Mouse (Mus musculus) NIH3T3 (cell line): ENCODE measurements around the gene Hopx.

Experiments
- DNase-seq: peaks from one replicate; pipeline ENCODE4 v3.0.0-alpha.2; 2012; ENCODE audit warnings: low read depth

Hopx gene

DNA sequence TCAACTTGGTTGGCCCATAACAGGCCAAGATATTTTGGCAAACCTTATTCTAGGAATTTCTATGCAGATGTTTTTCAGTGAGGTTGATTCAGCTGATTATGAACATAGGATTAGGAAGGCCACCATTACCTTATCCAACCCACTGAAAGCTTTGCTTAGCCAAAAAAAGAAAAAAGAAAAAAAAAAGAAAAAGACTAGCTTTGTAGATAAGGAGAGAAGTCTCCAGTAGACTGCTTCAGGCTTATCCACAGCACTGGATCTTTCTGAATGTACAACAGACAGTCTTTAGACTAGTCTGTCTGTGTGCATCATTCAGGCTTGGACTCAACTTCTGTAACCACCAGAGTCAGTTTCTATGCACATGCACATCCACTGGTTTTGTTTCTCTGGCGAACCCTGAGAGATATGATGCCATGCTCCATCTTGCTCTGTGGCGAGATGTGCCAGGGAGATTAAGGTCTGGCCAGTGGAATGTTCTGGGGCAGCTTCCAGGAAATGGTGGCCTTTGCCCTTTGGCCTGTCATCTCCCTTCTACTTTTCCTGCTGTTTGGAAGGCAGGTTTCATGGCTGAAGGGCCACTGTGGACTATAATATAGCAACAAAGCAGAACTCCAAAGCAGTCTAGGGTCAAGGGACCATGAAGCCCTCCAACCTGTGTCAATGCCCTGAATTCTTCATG lies 17.7 kb upstream of the Hopx start:
- DNase-seq: no peak

DNA sequence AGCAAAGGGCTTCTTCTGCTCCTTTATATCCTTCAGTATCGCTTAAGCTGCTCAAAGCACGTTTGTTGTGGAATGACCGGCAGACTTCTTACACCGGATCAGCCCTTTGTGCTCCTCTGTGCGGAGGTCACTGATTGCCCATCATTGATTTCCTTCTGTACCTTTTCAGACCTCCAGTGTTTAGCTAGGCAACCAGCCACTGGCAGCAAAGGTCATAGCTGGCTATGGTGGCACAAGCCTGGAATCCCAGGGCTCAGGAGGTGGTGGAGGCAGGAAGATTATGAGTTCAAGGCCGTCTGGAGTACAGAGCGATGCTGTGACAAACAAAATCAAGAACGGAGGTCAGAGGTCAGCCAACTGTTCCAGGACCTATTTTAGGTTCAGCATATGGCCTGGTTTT lies 17.0 kb upstream of the Hopx start:
- no peak for DNase-seq

DNA sequence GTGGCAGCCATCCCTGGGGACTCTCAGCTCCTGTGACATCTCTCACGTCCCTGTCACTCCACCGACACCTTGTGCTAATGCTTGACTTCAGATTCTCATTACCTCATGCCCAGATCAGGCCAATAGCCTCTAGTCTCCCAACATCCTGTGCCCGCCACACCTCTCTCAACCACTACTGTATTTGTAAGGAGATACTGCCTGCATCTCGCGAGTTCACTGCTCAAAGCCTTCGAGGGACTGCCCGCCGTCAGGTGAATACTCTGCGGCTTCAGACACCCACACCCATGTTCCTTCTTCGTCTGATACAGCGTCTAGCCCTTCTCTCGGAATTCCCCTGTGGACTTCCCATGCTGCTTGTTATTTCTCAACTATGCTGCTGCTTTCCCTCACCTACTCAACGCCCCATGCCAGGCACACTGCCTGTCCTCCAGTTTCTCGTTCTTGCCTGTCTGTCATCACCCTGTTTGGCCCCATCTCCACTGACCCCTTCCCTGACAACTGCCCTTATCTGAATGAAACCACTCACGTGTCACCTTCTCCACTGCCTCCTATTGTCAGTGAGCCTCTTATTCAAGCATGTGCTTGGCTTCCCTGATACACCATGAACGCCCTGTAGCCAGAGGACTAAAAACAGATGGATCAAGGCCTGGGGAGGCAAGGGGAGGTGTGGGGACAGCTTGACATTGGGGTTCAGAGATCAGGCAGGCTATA lies 15.5 kb upstream of the Hopx start:
- DNase-seq: no peak

GRCm38 (mm10) chr5:77129907-77130306 lies 15.0 kb upstream of the Hopx start:
- DNase-seq: no peak

DNA sequence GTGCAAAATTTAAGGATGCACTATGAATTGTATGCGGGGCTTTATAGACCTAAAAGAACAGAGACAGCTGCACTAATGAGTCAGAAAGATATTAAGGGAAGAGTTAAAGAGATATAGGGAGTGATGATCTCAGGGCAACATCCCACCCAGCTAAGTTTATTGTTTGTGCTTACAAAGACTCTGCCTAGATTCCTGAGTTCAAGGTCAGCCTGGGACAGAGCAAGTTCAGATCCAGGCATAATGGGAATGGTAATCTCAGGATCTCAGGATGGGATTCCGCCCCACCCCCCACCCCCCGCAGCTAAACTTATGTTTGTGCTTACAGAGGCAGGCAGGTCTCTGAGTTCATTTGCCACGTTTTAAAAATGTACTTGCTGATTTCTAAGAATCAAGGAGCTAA lies 13.9 kb upstream of the Hopx start:
- no peak for DNase-seq

GRCm38 (mm10) chr5:77126415-77126968 lies 11.6 kb upstream of the Hopx start:
- DNase-seq: no peak

GRCm38 (mm10) chr5:77124817-77125283 lies 9.9 kb upstream of the Hopx start:
- DNase-seq: no peak

GRCm38 (mm10) chr5:77124165-77124564 lies 9.2 kb upstream of the Hopx start:
- no peak for DNase-seq

- no peak for DNase-seq
Measured at GRCm38 (mm10) chr5:77123597-77123996, 8.7 kb upstream of the Hopx start.

DNA sequence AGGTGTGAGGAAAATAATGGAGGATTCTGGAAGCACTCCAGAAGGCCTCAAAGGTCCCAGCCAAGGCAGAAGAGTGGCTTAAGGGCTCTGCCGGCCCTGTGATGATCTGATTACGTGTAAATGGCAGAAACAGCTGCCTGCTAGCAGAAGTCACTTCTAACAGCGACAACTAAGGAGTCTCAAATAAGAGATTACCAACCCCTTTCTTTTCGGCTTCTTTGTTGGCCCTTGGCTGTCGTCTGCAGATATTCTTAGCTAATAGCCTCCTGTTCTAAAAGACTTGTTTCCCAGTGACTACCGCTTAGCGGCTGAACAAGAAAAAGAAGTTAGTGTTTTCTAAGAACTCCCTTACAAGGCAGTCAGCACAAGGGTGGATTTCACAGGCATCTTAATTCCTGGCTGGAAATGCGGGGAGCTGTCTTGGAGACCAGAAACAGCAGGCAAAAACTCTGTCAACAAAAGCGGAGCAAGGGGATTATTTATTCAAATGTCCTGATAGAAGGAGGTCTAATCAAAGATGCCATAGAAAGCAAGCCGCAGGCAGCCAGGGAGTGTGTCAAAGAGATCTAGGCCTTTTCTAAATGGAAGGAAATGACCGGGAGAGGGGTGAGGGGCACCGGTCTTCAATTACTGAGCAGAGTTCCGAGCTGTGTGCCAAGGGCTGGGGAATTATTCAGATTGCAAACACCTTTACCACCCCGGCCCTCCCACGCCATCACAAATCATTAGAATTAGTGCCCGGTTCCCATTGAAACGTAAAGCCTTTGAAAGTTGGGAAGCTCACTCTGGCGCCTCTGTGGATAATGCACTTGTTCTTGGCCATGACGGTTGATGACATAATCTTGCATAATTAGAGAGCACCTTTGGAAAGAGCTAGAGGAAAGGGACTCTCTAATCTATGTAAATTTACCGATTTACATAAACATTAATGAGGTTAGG lies 7.6 kb upstream of the Hopx start:
- DNase-seq: no peak

DNA sequence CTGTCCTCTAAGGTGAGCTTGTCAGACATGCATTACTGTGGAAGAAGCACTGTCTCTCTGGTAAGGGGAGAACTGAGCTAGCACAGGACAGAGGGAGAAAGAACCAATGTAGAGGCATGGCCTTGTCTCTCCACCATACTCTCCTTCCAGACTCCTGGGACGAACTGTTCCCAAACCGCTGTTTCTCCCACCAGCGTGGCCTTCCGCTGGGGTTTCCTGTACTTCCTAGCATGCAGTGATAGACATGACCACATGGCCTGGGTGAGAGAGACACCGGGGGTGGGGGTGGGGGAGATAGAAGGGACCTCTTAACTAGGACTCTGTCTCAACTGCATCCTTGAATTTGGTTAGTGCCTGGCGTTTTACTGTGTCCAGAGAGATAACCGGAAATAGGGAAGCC lies 5.8 kb upstream of the Hopx start:
- DNase-seq: no peak

DNA sequence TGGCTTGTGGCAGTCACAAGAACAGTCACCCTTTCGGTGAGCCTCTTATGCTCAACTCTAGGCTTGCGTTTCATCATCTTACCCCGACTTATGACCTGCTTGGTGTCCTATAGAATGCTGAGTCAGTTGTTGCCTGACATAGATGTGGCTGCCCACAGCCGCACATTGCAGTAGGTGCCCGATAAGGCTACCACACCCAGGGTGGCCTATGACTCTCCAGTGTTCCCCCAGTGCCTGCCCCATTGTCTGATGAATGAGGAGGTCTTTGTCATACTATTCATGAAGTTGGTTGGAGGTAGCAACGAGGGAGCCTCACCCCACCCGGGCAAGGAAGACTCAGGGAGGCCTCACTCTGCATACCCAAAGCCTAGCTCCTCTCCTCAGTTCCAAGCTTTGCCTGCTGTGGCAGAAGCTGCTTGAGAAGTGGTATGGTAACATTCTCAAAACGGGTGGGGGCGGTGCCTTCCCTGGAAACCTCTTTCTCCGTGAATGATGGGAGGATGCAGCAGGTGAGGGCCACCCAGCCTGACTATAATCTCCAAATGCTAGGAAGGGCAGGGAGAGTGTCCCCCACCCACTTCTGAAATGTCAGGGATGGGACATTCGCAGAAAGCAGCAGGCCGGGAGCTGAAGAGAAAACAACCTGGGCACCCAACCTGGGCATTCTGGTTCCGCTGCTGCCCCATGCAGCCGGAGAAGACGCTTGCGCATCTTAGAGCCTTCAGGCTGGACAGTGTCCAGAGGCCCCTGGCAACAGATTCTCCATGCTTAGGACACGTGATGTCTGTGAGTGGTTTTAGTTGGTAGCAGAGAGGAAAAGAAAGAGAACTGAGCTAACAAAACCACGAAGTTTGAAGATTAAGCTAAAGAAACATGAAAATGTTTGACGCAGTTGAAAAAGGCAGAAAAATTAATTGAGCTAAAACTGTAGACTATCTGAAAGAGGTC lies 4.8 kb upstream of the Hopx start:
- no peak for DNase-seq

- DNase-seq: no peak
Measured at GRCm38 (mm10) chr5:77115732-77116131, 811 bp upstream of the Hopx start.

DNA sequence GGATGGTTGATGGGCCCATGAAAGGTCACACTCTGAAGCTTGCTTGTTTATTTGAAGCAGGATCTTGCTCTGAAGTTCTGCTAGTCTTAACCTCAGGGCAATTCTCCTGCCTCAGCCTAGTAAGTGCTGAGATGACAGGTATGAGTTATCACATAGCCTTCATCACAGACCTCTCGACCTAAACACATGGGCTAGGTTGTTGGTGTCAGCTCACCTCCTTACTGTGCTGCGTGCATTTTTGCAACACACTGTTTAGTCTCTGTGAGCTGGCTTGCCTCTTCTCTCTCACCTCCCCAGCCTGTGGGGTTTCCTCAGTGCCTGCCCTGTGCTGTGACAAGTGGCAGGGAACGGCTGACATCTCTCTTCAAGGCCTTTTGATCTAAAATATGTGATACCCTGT lies 1.1 kb downstream of the Hopx start:
- no peak for DNase-seq

GRCm38 (mm10) chr5:77112066-77112465 lies 2.9 kb downstream of the Hopx start:
- DNase-seq: no peak

DNA sequence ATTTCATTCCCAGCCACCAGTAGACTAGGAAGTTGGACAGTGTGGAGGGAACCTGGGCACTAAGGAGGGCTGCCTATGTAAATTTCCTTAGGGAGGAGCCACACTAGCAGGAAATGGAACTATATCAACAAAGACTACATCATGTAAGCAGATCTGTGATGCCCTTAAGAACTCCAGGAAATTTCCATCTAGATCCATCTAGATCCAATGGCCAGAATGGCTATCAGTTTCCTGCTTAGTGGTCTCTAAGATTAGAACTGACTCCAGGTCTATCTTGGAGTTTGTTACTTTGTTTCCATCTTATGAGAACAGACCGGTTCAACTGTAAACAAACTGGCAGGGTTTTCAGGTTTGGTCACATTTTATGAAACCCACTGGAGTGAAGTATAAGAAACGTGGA lies 5.1 kb downstream of the Hopx start:
- no peak for DNase-seq

GRCm38 (mm10) chr5:77108806-77109205 lies 6.1 kb downstream of the Hopx start:
- DNase-seq: no peak

DNA sequence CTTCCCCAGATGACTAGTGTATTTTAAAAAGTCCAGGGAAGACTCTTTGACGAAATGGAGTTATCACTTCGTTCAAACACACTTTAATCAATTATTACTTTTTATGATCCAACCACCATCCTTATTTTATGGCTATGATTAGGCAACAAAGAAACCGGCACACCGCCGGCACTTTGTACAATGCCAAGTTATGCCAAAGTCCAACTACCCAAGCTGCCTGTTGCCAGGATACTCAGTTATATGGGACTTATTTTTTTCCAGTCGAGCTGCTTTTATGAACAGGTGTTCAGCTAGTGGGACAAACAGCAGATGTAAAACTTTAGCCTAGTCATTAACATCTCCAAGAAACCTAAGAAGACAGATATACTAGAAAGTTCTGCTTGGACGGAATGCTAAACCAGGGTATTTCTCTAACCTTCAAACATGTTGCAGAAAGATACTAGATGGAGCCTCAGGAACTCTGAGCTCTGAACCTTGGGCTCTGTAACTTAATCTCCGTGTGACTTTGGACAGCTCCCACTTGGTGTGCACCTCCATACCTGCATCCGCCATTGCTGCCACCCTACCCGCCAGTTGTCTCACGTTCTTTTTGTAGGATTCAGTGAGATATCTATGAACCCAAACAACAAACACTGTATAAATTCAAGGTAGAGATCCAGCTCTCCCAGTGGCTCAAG lies 7.6 kb downstream of the Hopx start:
- DNase-seq: no peak

DNA sequence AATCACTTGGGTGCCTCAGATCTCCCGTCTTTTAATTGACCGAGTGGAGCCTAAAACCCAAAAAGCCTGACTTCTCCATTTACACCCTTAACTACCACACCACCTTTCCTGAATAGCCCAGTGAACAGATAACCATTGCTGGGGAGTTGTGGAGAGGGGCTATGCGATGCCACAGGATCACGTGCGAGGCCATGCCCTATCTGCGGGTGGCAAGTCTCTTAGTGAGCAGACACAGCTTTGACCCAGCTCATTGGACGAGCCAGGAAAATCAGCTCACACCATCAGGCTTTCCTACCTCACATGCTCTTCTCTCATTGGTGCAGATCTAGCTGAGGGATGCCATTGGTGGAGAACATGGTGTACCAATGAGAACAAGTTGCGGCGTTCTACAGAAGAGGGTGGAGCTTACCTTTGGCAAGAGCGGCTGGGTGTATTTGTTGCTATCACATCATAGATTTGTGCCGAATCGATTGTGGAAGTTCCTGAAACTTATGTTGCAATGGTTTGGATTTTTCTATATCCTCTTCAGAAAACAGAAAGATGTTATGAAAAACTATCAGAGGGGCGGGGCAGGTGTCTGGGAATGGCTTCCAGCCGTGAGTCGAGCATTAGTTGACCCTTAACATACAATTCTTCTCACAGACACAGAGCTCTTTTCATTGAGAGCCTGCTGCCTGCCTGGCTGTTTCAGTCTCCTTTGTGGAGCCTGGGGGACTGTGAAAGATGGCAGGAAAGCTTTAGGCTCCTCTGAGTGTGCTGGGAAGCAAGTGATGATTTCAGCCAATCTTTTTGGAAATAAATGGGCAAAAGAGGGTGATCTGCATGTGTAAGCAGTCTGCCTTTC lies 12.2 kb downstream of the Hopx start:
- no peak for DNase-seq

- no peak for DNase-seq
Measured at GRCm38 (mm10) chr5:77100691-77101090, 14.2 kb downstream of the Hopx start.
